Mouse (Mus musculus) liver, adult (tissue): Measurements from ENCODE around the gene Chpf.

Experiments used
- GATA4 ChIP-seq: IDR thresholded peaks from 2 replicates; pipeline ENCODE4 v1.6.1; 2014; ENCODE audit warnings: mild to moderate bottlenecking, low read length; ENCODE audit not compliant: insufficient replicate concordance

Gene Chpf

DNA sequence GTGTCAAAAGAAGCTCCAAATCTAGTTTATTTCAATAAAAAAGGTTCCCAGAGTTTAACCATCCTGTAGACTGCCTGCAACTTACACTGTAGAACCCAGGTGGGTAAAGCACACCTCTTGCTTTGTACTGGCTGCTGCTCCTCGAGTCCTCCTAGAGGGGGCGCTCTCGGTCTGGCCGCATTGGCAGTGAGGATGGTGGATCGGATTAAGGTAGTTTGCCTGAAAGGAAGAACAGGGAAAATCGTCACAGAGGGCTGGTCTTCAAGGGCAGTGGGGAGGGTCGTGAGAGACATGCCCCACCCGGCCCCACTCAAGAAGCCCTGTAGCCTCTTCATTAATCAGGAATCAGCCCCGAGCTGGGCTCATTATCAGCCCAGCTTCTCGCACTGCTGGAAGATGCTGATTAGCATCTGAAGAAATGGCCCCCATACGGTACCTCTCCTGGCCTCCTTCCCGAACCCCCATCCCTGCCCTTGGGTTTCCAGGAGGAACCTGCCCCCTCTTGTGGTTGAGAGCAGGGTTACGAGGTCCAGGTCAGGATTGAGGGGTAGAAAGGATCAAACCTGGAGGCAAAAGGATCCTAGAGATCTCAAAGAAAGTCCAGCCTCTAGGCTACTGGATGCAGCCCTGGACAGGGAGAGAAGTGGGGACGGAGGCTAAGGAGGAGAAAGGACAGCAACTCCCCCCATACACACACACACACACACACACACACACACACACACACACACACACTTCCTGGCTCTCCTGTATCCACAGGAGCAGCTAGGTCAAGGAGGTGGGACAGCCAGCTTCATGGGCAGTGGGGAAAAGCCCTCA lies 22.2 kb downstream of the Chpf start:
- TF ChIP-seq GATA4 = no peak

DNA sequence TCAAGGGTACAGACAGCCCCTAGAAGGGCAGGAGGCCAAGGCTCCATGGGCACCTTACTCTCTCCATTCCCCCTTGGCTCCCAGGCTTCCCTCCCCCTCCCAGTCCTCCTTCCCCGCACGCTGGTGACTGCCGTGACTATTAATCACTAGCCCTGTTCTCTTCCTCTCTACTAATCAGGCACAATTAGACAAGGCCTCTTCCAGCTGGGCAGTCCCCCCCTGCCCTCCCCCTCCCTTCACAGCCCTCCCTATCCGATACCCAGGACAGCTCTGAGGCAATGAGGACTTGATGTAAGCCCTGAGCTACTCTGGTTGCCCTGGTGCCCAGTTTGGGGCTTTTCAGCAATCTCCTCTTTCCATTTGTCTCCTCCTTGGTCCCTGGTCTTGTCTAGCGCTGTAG lies 23.2 kb downstream of the Chpf start:
- TF ChIP-seq GATA4 = no peak

DNA sequence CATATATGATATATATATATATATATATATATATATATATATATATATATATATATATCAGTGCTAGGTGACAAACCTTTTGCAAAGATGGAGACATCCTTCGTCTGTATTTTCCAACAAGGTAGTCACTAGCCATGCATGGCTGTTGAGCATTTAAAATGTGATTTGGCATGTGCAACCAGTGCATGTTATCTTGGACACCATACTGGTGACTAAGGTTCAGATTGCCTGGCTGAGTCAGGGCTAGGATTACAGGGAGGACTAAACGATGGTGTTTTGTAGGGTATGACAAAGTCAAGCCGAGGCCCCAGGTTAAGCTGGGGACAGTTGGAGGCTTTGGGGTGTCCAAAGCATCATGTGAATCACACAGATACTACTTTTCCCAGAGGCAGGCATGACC lies 23.7 kb downstream of the Chpf start:
- TF ChIP-seq GATA4 = no peak

DNA sequence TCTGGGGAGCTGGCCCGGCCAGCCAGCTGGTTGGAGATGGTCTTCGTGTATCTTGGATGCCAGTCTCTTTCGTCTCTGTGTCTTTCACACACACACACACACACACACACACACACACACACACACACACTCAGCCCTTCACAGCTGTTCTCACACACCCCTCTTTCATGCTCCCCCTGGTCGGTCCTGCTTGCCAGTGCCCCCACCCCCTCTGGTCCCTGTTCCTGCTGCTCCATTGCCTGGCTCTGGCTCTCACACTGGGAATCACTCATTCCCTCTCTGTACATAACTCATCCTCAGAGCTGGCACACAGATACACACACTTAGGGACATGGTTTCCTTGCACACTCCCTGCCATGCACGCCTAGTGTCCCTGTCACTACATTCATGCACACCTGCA lies 27.2 kb downstream of the Chpf start:
- TF ChIP-seq GATA4 = no peak

DNA sequence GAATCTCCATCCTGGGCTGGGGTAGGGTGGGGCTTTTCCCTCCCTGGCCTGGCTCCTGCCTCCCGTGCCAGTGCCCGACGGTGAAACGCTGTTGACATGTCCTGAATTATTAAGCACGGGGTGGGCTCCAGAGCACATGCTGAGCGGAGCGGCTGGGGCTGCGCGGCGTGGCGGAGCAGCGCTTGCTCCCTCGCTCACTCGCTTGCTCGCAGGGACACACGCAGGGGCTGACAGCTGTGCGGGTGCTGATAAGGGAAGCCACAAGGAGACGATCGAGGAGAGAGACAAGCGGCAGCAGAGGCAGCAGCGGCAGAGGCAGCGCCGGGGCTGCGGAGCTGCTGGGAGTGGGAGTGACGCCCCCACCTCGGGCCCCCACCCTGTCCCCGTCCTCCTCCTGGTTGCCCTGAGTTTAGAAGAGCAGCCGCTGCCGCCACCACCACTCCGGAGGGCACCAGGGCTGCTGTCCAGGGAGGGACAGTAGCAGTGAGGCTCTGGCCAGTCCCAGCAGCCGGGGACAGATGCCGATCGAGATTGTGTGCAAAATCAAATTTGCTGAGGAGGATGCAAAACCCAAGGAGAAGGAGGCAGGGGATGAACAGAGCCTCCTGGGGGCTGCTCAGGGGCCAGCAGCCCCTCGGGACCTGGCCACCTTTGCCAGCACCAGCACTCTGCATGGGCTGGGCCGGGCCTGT lies 28.6 kb downstream of the Chpf start, which contains the start of gene Asic4:
Asic4 (plus strand) TSS at position 123 of the 692 bp plus-strand sequence.
- no peak for TF ChIP-seq GATA4

DNA sequence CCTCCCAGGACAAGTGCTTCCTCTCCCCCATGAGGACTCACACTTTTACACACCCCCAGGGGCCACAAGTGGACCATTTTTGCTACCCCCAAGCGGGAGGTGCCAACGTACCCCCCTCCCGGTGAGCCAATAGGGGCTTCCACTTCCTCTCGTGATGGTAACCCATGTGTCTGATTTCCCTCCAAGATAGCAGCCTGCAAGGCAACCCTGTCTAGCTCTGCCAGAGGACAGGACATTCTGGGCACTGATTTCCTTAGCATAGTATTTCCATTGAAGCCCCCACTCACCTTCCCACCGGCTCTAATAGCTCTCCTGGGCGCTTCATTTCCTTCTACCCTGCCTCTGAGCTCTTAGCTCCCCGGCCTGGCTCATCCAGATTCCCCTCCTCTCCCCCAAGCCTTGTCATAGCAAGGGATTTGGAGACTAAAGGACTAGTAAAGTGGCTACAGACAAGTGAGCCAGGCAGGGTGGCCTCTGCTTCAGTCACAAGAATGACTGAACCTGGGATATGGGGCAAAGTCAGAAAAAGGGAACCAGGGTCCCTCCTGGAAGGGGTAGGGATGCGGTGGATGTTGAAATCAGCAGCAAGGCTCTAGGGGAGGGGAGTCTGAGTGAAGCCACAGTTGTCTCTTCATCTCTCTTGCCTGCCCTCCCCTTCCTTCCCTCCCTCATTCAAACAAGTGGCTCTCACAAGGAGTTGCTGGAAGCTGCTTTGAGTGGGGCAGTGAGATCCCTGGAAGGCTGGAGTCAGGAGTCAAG lies 29.6 kb downstream of the Chpf start:
- no peak for TF ChIP-seq GATA4

DNA sequence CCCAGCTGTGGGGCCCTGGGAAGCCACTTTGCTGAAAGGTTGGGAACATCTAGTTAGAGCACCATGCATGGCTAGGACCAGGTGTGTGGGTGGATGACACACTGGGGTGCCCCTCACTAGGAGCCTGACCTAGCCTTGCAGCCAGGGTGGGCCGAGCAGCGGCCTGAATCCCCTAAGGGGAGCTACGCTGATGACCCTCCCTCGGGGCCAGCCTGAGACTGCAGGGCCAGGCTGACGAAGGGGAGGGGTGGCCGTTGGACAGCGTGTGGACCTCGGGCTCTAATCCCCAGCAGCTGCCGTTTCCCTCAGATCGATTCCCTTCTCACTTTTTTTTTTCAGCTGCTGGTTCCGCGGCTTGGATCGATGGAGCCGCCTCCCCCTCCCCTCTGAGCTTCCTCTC lies 30.2 kb downstream of the Chpf start:
- TF ChIP-seq GATA4 = no peak

DNA sequence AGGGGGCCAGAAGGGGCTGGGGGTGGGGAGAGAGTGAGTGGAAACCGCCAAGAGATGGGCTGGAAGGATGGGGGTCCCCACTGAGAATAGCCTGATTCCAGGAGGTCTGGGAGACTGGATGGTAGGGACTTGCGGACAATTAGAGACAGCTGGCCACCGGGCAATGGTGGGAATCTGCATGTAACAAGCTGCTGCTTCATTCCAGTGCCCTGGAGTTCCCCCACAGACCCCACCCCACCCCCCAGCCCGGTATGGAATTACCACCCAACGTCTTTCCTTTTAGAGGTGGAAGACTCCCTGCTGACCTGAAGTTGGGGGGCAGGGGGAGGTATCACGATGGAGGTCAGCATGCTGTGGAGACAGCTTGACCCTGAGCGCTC lies 31.1 kb downstream of the Chpf start:
- no peak for TF ChIP-seq GATA4

DNA sequence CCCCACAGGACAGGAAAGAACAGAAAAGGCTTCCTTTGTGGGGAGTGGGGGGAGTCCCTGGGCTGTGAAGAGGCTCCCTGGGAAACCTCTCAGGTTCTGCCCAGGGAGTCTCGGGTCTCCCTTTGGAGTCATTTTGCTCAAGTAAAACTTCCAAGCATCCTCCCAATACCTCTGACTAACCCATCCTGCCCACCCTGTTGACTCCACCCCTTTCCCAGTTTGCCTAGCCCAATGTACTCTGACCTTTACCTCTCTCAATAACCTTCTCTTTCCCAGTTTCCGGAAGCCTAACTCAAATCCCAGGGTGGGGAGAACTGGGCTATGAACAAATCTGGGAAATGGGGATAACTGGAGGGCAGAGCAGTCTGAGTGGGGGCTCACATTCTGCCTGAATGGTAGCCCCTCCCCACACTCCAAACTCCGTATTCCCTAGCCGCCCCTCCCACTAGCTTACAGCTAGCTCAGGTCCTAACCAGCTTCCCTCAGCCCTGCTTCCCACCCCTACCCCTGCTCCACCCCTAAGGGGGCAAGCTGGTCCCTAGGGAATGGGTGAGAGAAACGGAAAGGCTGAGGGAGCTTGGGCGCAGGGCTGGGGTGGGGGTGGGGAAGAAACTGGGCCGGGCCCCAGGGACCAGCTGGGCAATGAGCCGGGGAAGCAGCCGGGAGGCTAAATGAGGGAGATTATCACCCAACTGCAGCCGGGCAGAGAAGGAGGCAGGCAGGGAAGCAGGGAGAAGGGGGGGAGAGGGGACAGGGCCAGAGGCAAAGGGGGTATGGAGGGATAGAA lies 31.6 kb downstream of the Chpf start:
- no peak for TF ChIP-seq GATA4

DNA sequence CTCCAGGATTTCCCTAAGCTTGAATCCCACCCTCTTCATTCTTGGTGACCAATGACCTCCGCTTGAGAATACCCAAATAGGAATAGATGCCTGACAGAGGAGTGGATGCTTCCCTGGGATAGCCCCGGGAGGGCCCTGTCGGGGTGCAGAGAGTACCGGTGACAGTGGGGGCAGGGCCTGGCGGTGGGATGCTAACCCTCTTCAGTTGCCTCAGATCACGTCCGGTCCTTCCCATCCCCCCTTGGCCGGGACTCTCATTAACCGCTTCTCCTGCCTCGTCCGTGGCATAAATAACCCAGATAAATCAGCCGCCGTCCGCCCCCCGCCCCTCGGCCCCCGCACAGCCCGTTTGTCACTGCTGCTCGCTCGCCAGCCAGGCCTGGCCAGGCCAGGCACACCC lies 32.5 kb downstream of the Chpf start:
- no peak for TF ChIP-seq GATA4

DNA sequence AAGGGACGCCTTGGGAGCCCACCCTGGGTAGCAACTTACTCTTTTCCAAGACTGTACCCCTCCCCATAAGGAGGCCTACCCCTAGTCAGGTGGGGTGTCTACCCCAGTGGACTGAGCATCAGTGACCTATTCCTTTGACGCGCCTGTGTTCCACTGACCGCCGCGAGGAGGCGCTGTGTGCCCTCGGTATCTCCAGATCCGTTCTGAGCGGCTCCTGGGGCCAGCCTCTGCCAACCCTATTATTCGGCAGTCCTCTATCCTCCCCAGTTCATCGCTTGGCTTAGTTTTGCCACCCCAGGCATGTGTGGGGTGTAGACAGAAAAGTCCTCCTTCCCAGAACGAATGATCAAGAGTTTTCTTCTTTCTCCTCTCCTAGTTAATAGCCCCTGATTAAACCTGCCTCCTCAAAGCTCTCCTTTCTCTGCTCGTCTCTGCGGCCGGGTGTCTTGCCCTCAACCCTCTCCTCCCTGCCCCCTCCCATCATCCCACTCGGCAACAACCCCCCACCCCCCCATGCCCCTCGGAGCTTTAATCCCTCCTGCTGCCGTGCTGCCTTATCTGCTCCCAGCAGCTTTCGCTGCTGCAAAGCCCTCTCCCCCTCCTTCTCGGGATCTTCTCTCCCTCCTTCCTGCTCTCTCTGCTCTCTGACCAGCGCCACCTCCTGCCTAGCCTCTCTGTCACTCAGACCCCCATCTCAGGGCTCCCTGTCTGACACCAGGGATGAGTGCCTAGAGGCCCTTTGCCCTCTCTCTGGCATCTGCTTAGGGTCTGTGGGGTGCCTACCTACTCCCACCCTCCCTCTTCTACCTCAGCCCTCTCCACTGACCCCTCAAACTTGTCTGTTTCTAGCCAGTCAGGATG lies 33.1 kb downstream of the Chpf start:
- no peak for TF ChIP-seq GATA4

DNA sequence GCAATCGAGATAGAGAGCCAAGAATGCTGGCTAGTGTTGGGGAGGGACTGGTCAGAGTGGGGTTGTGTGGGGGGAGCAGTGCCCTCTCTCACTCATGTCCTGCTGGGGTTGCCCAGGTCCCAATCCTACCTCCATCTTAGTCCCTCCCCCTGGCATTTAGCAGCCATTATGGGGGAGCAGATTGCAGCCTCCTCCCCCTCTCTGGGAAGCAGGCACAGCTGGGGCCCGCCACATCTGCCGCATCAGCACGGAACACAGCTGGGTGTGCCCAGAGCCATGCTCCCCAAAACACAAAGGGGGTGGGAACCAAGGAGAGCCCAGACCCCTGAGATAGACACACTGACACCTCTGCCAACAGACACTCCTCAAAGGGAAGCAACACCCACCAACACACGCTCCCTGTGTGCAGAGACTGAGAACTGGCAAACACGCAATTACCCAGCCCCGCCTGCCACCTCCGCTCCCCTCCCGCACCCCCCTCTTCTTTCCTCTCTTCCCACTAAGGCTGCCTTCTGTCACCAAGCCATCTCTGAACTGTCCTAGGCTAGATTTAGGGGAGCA lies 33.9 kb downstream of the Chpf start:
- no peak for TF ChIP-seq GATA4

DNA sequence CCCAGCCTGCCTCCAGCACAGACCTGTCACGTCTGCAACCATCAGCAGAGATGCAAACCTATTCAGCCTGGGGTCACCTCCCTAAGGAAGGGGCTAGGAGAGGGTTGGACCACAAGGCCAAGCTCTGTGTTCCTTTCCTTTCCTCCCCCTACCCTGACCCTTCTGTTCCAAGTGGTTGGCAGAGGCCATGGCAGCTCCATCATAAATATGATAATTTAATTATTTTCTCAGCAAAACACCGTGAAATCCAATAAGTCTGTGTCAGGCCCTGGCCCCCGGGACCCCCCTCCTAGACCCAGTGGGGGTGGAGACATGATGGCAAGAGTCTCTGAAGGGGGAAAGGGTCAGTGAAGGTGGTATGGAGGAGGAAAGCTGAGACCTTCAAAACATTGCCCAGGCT lies 34.9 kb downstream of the Chpf start:
- TF ChIP-seq GATA4 = no peak
